Mouse (Mus musculus) small intestine, adult 2 months (tissue): ENCODE measurements at regions not wholly inside any gene's neighbourhood (a gene's known extent, or its start where the extent isn't known, plus 50 kb on each side); places are given as distances from the start of the nearest gene placed in this dataset.

Source experiments
- CTCF ChIP-seq: fragments of 200-500 bp; IDR thresholded peaks from 2 replicates; pipeline ENCODE4 v1.5.1; 2012; ENCODE audit warnings: low read depth, mild to moderate bottlenecking, control low read depth, inconsistent platforms, low read length, moderate library complexity, mixed read lengths; ENCODE audit not compliant: insufficient replicate concordance, insufficient read length; ENCODE audit errors: extremely low read depth
- POLR2A ChIP-seq: fragments of 200-500 bp; IDR thresholded peaks from 2 replicates; pipeline ENCODE4 v1.6.1; 2012; ENCODE audit warnings: low read depth, mild to moderate bottlenecking, control low read depth, inconsistent platforms, low read length, moderate library complexity

- no peak for TF ChIP-seq CTCF
- TF ChIP-seq POLR2A, result no peak
Observed at GRCm38 (mm10) chr10:37813026-37813425, 674.3 kb upstream of the Marcks start.
